In genomic region chr2:70317850-70318249, GRCm38 (mm10) we compare ENCODE assay signal across 23 mouse cellular contexts.
DNase-seq lines count a peak whose midpoint lies in the region; ATAC-seq and TF ChIP-seq lines count a peak whose summit lies in the region.
"Had no signal": no experiment of that assay in that cellular context is flagged by ENCODE, and none has a peak within 500 bp of the region (broad histone marks: within the 10 kb centered on the region; RNA-seq: fewer than 3 reads in every experiment).

No protein-coding gene starts in this region.

- 15% methylated on average over 6 of the region's 6 CpGs for WGBS in heart, embryonic 13.5 days
- 10% methylated on average over 6 of the region's 6 CpGs for WGBS in forebrain, postnatal 0 days
- WGBS in midbrain, postnatal 0 days = 10% methylated on average over 6 of the region's 6 CpGs

- no peak for TF ChIP-seq CTCF in forebrain, postnatal 0 days (IDR thresholded peaks at IDR 0.05; ENCODE audit: low read depth)
- TF ChIP-seq CTCF in midbrain, postnatal 0 days (IDR thresholded peaks at IDR 0.05) = no peak

- H3K9me3 ChIP-seq in heart, embryonic 13.5 days = no peaks in the 10 kb centered on the region
- H3K9me3 ChIP-seq in forebrain, postnatal 0 days (ENCODE audit: low read length) = no peaks in the 10 kb centered on the region
- H3K9me3 ChIP-seq in midbrain, postnatal 0 days (ENCODE audit: low read length) = no peaks in the 10 kb centered on the region
- H3K9me3 ChIP-seq: embryonic facial prominence, embryonic 10.5 days; intestine, embryonic 15.5 days; limb, embryonic 15.5 days; liver, embryonic 15.5 days had no signal

- H3K27ac ChIP-seq in heart, embryonic 13.5 days (replicated peaks) = peak overlapping the region; percentile 59
- 0 out of 2 replicates have a peak overlapping the region, but pooled peaks have one; percentile 21 for H3K27ac ChIP-seq in forebrain, postnatal 0 days (ENCODE audit: low read depth, low read length)
- peak overlapping the region; percentile 38; the same call in 1 of the 2 replicates for H3K27ac ChIP-seq in midbrain, postnatal 0 days (ENCODE audit: low read depth, low read length)
- H3K27ac ChIP-seq: embryonic facial prominence, embryonic 10.5 days; gastrocnemius, adult 2 months; hindbrain, embryonic 14.5 days; intestine, embryonic 15.5 days; limb, embryonic 15.5 days; liver, embryonic 15.5 days had no signal

- H3K4me1 ChIP-seq in heart, embryonic 13.5 days = peaks cover 56% of the 10 kb centered on the region
- H3K4me1 ChIP-seq in forebrain, postnatal 0 days (ENCODE audit: insufficient read depth) = peaks cover 12% of the 10 kb centered on the region; the same call in 1 of the 2 replicates
- H3K4me1 ChIP-seq in midbrain, postnatal 0 days (ENCODE audit: insufficient read depth, low read length) = peaks cover 4% of the 10 kb centered on the region; the same call in 1 of the 2 replicates
- H3K4me1 ChIP-seq: liver, embryonic 15.5 days had no signal

- peak; percentile 5 for DNase-seq in embryo, embryonic 10.5 days (ENCODE audit: low spot score)
- DNase-seq in embryo, embryonic 11 days = no peak
- no peak for DNase-seq in heart, adult 8-10 months (ENCODE audit: low spot score)
- no peak for DNase-seq in forebrain, postnatal 0 days
- DNase-seq in midbrain, postnatal 0 days (ENCODE audit: low spot score) = no peak
- DNase-seq in right cerebral cortex, postnatal 25 days = no peak
- no peak for DNase-seq in spleen, adult 12 weeks (ENCODE audit: low spot score)
- DNase-seq: adrenal gland, postnatal 14 days; cerebellum, adult 11 months; cerebellum, postnatal 36 days; gastrocnemius, adult 2 months; kidney, adult 9 months; kidney, postnatal 25 days; retina, postnatal 1 day; right cerebral cortex, postnatal 4 days; thymus, postnatal 36 days had no signal

- peak overlapping the region; percentile 21; the same call in 1 of the 2 replicates for H3K4me3 ChIP-seq in heart, embryonic 13.5 days
- H3K4me3 ChIP-seq in forebrain, postnatal 0 days (ENCODE audit: low read depth, low read length) = no peak overlapping the region
- no peak overlapping the region for H3K4me3 ChIP-seq in midbrain, postnatal 0 days (ENCODE audit: low read depth, low read length)
- H3K4me3 ChIP-seq: embryonic facial prominence, embryonic 10.5 days; gastrocnemius, adult 2 months; intestine, embryonic 15.5 days; limb, embryonic 15.5 days; liver, embryonic 15.5 days had no signal

- H3K27me3 ChIP-seq in heart, embryonic 13.5 days (replicated peaks) = no peaks in the 10 kb centered on the region
- no peaks in the 10 kb centered on the region for H3K27me3 ChIP-seq in forebrain, postnatal 0 days (ENCODE audit: insufficient read depth, low read length)
- no peaks in the 10 kb centered on the region for H3K27me3 ChIP-seq in midbrain, postnatal 0 days (ENCODE audit: insufficient read depth, low read length)
- H3K27me3 ChIP-seq: intestine, embryonic 15.5 days; limb, embryonic 15.5 days; liver, embryonic 15.5 days; Patski had no signal

- no peak for ATAC-seq in heart, embryonic 13.5 days (ENCODE audit: extremely low read depth, insufficient number of reproducible peaks, low FRiP score, low TSS enrichment)
- no peak for ATAC-seq in forebrain, postnatal 0 days
- no peak for ATAC-seq in midbrain, postnatal 0 days (ENCODE audit: low FRiP score)
- ATAC-seq: intestine, embryonic 15.5 days; Patski had no signal

- peak overlapping the region; percentile 54; the same call in 1 of the 2 replicates for H3K9ac ChIP-seq in heart, embryonic 13.5 days
- H3K9ac ChIP-seq in forebrain, postnatal 0 days = no peak overlapping the region
- H3K9ac ChIP-seq in midbrain, postnatal 0 days (replicated peaks; ENCODE audit: low read length, poor library complexity, severe bottlenecking) = no peak overlapping the region
- H3K9ac ChIP-seq: hindbrain, embryonic 14.5 days; intestine, embryonic 15.5 days; limb, embryonic 15.5 days; liver, embryonic 15.5 days had no signal

- no peaks in the 10 kb centered on the region for H3K36me3 ChIP-seq in heart, embryonic 13.5 days
- H3K36me3 ChIP-seq in forebrain, postnatal 0 days (ENCODE audit: insufficient read depth) = no peaks in the 10 kb centered on the region
- no peaks in the 10 kb centered on the region for H3K36me3 ChIP-seq in midbrain, postnatal 0 days (ENCODE audit: insufficient read depth, low read length)
- H3K36me3 ChIP-seq: embryonic facial prominence, embryonic 10.5 days; intestine, embryonic 15.5 days; limb, embryonic 15.5 days; liver, embryonic 15.5 days had no signal

- H3K4me2 ChIP-seq in heart, embryonic 13.5 days = peak overlapping the region; percentile 40
- no peak overlapping the region for H3K4me2 ChIP-seq in forebrain, postnatal 0 days (ENCODE audit: low read depth)
- no peak overlapping the region for H3K4me2 ChIP-seq in midbrain, postnatal 0 days (ENCODE audit: low read depth, low read length, poor library complexity, severe bottlenecking)
- H3K4me2 ChIP-seq: hindbrain, embryonic 14.5 days; limb, embryonic 15.5 days; liver, embryonic 15.5 days had no signal
